Mouse (Mus musculus): Measurements from ENCODE around the gene Piwil1.
"Not testable (repeated sequence)": the region's sequence is repeated elsewhere in the genome, so short reads cannot be mapped to it uniquely, and the experiment has no call there.

Gene Piwil1

GRCm38 (mm10) chr5:128706467-128706866 lies 4.1 kb downstream of the Piwil1 start:
- in situ Hi-C loops (cut with MboI; ENCODE audit: unreplicated experiment in 2 of 2): no loop called here

DNA sequence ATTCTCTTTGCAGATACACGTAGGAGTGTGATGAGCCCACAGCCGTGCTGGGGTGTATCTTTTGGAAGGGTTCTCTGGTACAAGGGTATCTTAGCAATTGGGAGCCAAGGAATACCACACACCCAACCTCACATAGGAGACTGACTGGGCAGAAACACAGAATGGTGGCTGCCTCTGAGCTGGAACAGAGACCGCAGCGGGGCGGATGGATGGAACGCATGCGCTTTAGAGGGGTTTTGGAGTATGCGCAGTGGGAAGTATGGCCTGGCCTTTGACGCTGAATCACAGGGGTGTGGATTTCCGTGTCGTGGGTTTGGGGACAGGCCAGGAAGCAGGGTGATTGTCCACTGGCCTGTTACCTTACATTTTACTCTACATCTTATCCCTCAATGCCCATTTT lies 4.9 kb downstream of the Piwil1 start:
- in situ Hi-C loops (cut with MboI; ENCODE audit: unreplicated experiment in 2 of 2): no loop called here

DNA sequence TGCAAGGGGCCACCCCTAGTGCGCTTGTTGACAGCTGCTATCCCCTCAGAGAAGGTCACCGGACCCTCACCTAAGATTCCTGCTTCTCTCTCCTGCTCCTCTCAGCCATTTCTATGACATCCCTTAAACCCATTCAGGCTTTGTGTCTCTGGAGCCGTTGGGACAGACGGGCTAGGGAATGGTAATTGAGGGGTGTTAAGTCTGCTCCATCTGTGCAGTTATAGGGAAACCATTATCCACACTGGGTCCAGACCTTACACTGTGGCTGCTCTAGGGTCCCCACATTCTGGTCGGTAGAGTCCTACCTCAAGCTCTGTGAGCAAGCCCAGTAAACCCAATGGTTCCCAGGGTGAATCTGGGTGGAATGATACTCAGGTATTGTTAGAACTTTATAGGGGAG lies 6.6 kb downstream of the Piwil1 start:
- in situ Hi-C loops (cut with MboI; ENCODE audit: unreplicated experiment in 2 of 2): no loop called here

DNA sequence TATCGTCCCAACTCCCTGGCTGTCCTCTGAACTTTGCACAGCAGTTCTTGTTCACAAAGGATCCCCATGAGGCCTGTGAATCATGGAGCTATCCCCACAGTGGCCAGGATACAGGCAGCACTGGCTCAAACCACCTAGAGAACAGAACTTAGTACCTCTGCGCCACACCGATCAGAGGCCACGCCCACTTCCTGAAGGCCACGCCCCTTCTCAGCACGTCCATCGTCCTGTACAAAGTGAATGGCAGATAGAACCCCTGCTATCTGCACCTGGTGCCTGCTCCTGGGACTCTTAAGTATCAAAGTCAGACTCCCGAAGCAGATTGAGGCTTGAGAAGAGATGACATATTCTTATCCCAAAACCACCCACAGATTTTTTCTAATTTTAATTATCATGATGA lies 8.3 kb downstream of the Piwil1 start:
- in situ Hi-C loops (cut with MboI; ENCODE audit: unreplicated experiment in 2 of 2): no loop called here

GRCm38 (mm10) chr5:128711847-128712246 lies 9.5 kb downstream of the Piwil1 start:
- in situ Hi-C loops (cut with MboI; ENCODE audit: unreplicated experiment in 2 of 2): no loop called here

DNA sequence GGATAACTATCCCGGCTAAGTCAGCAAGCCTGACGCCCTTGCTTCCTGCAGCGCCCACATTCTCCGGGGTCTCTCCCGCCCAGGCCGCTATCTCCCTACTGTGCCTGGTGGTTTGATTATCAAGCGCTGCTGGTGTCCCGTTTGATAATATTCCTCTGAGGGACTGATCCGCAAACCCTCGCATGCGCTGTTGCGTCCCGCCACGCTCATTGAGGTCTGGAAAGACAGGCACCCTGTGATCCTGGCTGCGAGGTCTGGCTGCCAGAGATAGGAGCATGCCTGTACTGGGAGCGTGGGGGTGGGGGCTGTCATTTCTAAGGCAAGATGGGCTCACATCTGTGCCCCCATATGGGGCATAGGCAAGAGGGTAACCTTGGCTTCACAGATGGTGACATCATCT lies 12.8 kb downstream of the Piwil1 start:
- in situ Hi-C loops (cut with MboI; ENCODE audit: unreplicated experiment in 2 of 2): no loop called here

DNA sequence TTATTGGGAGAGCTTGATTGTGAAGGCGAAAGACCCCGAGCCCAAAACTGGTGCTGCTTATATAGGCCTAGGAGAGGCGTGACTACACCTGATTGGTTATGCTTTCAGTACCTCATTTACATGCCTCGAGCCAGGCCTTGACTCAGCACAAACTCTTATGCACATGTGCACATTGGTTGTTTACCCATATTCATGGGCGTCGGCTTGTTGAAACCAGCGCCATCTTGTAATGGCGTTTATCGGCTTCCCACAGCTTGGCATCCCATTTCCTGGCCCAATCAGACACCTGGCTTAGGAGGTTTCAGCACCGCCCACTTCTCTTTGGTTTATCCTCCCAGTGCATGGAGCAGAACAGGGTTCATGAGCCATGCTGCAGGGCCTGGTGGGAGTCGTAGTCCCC lies 18.1 kb downstream of the Piwil1 start:
- in situ Hi-C loops (cut with MboI; ENCODE audit: unreplicated experiment in 2 of 2): not testable (repeated sequence)

DNA sequence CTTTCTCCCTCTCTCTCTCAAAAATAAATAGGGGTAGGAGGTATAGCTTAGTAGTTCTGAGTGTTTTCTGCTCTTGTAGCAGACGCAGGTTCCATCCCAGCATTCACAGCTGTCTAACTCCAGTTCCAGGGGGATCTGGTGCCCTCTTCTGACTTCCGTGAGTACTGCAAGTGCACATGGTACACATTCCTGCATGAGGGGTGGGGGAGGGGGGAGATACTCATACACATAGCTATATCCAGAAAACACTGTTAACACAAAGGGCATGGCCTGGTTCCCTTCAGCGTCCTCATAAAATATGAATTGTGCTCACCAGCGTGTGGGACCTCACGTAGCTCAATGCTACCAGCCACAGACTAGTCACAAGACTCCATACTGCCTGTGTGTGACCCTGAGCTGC lies 27.0 kb downstream of the Piwil1 start:
- in situ Hi-C loops (cut with MboI; ENCODE audit: unreplicated experiment in 2 of 2): no loop called here

- in situ Hi-C loops (cut with MboI; ENCODE audit: unreplicated experiment in 2 of 2): no loop called here
Observed at GRCm38 (mm10) chr5:128730634-128731033, 28.3 kb downstream of the Piwil1 start.

DNA sequence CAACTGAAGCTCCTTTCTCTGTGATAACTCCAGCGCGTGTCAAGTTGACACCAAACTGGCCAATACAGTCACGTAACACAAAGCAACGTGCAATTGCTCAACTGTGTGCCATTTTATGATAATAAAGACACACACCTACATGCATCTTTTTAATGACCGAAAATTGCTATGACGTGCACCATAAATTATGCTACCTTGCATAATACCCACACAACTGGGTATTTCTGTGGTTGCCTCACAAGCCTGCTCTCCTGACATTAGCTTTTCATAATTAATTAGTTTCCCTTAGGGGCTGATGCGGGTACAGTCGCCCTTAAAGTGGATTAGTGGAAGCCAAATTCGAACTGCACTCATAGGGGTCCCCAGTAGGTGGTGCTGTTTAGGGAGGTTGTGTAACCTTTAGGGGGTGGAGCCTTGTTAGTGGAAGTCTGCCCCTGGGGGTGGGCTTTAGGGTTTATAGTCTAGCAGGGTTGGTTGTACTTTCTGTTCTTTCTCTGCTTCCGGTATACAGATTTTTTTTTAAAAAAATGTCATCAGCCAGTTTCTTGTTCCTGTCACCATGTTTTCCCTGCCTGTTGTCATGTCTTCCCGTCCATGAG lies 30.2 kb downstream of the Piwil1 start:
- in situ Hi-C loops (cut with MboI; ENCODE audit: unreplicated experiment in 2 of 2): no loop called here

DNA sequence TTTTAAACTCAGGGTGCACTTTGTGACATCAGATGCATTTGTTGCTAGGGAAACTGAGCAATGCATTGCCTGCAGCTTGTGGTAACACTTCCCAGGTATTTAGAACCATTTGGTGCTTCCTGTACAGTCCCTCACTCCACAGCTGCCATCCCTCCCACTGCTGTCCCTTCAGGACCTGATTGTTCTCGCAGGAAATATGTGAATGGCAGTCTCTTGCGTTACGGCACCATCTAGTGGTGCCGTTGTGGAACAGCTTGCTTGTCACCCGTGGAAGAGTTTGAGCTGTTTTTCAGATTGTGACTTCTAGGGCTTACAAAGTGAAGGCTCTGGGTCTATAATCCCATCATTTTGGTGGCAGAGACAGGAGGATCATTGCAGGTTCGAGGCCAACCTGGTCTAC lies 31.6 kb downstream of the Piwil1 start:
- in situ Hi-C loops (cut with MboI; ENCODE audit: unreplicated experiment in 2 of 2): no loop called here

DNA sequence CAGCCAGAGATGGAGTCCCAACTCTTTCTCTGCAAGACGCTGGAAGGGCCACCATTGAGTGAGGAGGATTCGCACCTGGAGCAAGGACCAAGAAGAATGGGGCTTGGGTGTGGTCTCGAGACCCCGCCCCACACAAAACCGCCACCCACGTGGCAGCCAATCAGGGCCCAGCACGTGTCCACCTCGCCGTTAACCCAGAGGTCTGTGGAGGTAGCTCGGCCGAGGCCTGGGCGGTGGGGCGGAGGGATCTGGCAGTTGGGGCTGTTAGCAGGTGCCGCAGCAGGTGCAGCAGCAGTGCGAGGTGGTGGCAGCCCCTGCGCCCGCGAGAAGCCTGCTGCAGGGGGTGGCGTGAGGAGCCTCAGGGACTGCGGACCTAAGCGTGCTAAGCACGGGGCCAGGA lies 33.6 kb downstream of the Piwil1 start:
- in situ Hi-C loops (cut with MboI; ENCODE audit: unreplicated experiment in 2 of 2): no loop called here

GRCm38 (mm10) chr5:128739168-128739837 lies 37.0 kb downstream of the Piwil1 start:
- in situ Hi-C loops (cut with MboI; ENCODE audit: unreplicated experiment in 2 of 2): no loop called here

DNA sequence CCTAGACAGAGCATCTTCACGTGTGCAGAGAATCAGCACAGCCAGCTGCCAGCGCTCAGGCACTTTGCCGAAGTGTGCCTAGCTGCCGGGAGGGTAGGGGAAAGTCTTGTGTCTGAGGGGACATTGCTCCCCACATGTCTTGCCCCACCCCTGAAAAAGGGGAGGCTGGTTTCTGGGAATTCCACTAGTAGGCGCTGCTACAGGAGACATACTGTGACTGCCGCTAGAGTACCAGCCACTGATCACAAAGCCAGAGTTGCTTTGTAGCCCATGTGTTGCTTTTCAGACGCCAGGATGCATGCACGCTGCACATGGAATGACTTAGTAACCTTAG lies 37.5 kb downstream of the Piwil1 start:
- in situ Hi-C loops (cut with MboI; ENCODE audit: unreplicated experiment in 2 of 2): no loop called here

DNA sequence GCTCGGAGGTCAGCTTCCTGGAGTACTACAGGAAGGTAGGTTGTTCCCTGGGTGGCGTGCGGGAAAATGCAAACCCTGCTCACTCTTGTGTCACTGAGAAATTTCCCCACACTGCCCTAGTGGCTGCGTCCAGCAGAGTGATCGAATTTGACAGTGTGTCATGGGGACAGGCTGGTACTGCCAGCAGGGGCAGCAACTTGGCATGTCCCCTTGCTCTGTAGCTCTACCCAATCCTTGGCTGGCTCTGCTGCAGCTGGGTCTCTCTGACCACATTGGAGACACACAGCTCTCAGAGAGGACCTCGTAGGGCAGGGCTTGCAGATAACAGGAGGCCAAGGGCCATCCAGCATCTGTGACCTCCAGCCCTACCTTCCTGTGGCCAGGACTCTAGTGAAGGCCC lies 42.0 kb downstream of the Piwil1 start:
- in situ Hi-C loops (cut with MboI; ENCODE audit: unreplicated experiment in 2 of 2): no loop called here

DNA sequence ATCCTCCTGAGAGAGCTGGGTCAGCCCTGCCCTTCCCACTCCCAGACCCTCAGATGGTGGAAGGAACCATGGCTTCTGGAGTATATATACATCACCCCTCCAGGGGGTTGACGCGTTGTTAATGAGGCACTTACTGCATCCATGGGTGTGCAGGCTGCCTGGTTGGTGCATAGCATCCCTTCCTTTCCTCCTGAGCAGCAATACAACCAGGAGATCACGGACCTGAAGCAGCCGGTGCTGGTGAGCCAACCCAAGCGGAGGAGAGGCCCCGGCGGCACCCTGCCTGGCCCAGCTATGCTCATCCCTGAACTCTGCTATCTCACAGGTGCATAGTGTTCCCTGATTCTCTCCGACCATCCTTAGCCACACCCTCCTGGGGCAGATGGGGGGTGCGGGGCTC lies 42.9 kb downstream of the Piwil1 start:
- in situ Hi-C loops (cut with MboI; ENCODE audit: unreplicated experiment in 2 of 2): loop anchor here (5.0 kb wide), 1 partner anchor 53 kb away; no protein-coding TSS in a partner anchor

GRCm38 (mm10) chr5:128746261-128746660 lies 43.9 kb downstream of the Piwil1 start:
- in situ Hi-C loops (cut with MboI; ENCODE audit: unreplicated experiment in 2 of 2): loop anchor here (5.0 kb wide), 1 partner anchor 54 kb away; no protein-coding TSS in a partner anchor

DNA sequence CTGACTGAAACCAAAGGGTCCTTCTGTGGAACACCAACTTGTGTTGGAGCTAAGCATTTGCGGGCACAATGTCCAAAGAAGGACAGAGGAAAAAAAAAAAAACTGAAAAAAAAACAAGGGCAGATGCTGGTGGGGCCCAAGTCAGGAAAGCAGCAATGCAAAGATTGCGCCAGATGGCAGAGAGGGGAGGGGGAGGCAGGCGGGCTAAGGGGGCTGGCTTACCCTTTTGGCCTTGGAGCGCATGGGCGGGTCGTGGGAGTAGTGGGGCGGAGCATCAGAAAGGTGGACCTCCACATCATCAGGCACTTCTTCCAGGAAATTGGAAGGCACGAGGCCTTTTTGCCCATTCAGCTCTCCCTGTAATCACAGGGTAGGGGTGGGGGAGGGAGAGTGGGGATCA lies 58.8 kb downstream of the Piwil1 start:
- in situ Hi-C loops (cut with MboI; ENCODE audit: unreplicated experiment in 2 of 2): no loop called here

DNA sequence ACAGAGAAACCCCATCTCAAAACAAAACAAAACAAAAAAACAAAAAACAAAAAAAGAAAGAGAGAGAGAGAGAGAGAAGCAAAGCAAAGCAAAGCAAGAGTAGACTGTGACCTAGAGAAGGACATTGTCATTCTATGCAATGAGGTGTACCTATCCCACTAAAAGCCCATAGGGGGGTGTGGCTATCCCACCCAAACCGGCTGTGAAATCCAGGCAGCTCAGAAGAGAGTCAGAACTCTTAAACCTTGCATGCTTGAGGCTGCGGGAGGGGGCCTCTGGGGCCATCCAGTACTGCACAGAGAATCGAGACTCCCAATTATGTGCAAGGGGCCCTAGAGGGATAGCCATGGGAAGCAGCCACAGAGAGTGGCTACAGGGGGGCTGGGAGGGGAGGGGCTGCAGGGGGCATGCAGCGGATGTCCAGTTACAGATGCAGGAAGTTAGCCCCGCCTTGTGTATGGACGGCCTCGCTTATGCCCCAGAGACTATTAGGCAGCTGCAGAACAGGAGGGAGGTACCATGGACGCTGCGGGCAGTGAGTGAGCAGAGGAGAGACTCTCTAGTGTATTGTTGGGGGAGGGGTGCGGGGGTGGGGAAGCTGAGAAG lies 66.8 kb downstream of the Piwil1 start:
- in situ Hi-C loops (cut with MboI; ENCODE audit: unreplicated experiment in 2 of 2): no loop called here

DNA sequence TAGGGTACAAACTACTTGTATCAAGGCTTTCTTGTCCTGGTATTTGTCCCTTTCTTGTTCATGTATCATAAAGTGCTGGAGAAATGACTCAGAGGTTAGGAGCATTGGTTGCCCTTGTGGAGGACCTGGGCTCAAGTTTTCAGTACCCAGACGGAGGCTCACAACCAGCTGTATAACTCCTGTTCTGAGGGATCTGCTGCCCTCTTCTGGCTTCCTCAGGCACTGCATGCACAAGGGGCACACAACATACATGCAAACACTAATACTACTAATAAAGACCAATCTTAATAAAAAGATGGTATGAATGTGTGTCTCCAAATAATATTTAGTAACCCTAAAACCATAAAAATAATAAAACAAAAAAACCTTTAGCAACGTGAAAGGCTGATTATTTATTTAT lies 74.1 kb downstream of the Piwil1 start:
- in situ Hi-C loops (cut with MboI; ENCODE audit: unreplicated experiment in 2 of 2): no loop called here

DNA sequence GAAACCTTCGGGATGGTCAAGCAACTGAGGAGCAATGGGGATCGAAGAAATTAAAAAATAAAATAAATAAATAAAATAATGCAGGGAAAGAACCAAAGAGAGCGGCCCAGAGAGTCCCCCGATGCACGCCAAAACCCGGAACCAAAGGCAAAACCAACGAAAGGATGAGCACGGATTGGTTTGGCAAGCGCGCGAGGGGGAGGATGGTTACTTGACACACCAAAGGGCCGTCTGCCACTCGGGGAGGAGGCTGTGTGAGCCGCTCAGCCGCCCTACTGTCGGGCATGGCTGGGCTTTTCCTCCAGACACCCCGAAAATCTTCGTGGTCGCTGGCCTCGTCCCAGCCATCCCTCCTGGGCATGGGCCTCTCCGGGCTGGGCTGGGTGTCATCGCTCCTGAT lies 79.3 kb downstream of the Piwil1 start:
- in situ Hi-C loops (cut with MboI; ENCODE audit: unreplicated experiment in 2 of 2): no loop called here

DNA sequence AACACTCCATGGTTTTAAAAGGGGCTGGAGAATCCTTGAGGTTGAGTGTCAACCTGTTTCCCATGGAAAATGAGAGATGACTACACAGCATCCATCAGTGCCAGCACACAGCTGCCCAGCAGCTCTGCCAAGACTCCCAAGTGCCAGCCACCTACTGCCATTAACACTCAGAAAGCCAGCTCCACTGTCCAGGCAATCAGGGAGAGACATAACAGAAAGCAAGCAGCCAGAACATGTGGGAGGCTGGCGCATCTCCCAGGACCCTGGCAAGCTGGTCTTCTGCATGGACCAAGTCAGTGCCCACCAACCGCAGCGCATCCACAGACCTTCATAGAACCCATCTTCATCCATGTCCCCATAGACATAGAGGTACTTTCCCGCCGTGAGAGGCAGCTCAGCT lies 98.3 kb downstream of the Piwil1 start:
- in situ Hi-C loops (cut with MboI; ENCODE audit: unreplicated experiment in 2 of 2): no loop called here

Measured in v-Abl transformed pro-B cells (cell line).